Mouse (Mus musculus) bone marrow macrophage, adult 2 months (primary cell): ENCODE measurements around the gene Teddm1b. TPM values are rescaled to one million over a fixed set of nuclear protein-coding genes. Genes with fewer than 3 reads are reported as not detected.
"Not testable (repeated sequence)": the region's sequence is repeated elsewhere in the genome, so short reads cannot be mapped to it uniquely, and the experiment has no call there.

Experiments used
- H3K27ac ChIP-seq: 2 replicates; pipeline ENCODE4 v1.5.1; 2012; ENCODE audit warnings: low read depth, low read length; ENCODE audit not compliant: insufficient read depth
- H3K4me1 ChIP-seq: 2 replicates; pipeline ENCODE4 v1.6.1; 2012; ENCODE audit warnings: low read length; ENCODE audit not compliant: control insufficient read depth, insufficient read depth
- H3K4me3 ChIP-seq: 2 replicates; pipeline ENCODE4 v1.5.1; 2012; ENCODE audit warnings: mild to moderate bottlenecking, low read length, moderate library complexity; ENCODE audit not compliant: insufficient read depth
- CTCF ChIP-seq: IDR thresholded peaks from 2 replicates; pipeline ENCODE4 v1.5.1; 2012; ENCODE audit warnings: low read depth, mild to moderate bottlenecking, low read length, moderate library complexity
- POLR2A ChIP-seq: IDR thresholded peaks from 2 replicates; pipeline ENCODE4 v1.6.1; 2012; ENCODE audit warnings: mild to moderate bottlenecking, low read depth, low read length, borderline replicate concordance
- polyA plus RNA-seq: library from polyadenylated mRNA; stranded (reverse); fragments of >200 nt; gene quantifications from 2 replicates; pipeline ENCODE4 v1.2.4, GENCODE M21; 2012; ENCODE audit not compliant: missing spikeins, insufficient read depth, insufficient read length

Gene Teddm1b
- not detected in 2 replicates for polyA plus RNA-seq

GRCm38 (mm10) chr1:153874045-153874444 lies at the start of gene Teddm1b:
TSS of gene Teddm1b (plus strand) at chr1:153874345.
- TF ChIP-seq POLR2A (no peak), CTCF (no peak)
- Histone ChIP-seq H3K4me3 (no peak within 1 kb of the TSS), H3K27ac (no peak within 1 kb of the TSS), H3K4me1 (no peaks in the 10 kb centered on the region)

- H3K4me1 ChIP-seq, result peaks cover 2% of the 10 kb centered on the region
- H3K4me3 ChIP-seq, result no peak overlapping the region
- TF ChIP-seq POLR2A (no peak), CTCF (no peak)
- H3K27ac ChIP-seq, result no peak overlapping the region
Measured at GRCm38 (mm10) chr1:153830746-153831145, 43.4 kb upstream of the Teddm1b start.

GRCm38 (mm10) chr1:153836036-153836435 lies 38.1 kb upstream of the Teddm1b start:
- Histone ChIP-seq H3K4me3 (no peak overlapping the region), H3K27ac (peak overlapping the region; percentile 17; the same call in 1 of the 2 replicates), H3K4me1 (peaks cover 9% of the 10 kb centered on the region)
- TF ChIP-seq CTCF, result no peak
- TF ChIP-seq POLR2A, result no peak

GRCm38 (mm10) chr1:153842121-153842740 lies 31.9 kb upstream of the Teddm1b start:
- Histone ChIP-seq H3K4me1 (peaks cover 3% of the 10 kb centered on the region), H3K4me3 (no peak overlapping the region), H3K27ac (no peak overlapping the region)
- TF ChIP-seq POLR2A, result no peak
- TF ChIP-seq CTCF, result no peak

- no peak for TF ChIP-seq POLR2A
- TF ChIP-seq CTCF, result no peak
- Histone ChIP-seq H3K4me1 (peaks cover 3% of the 10 kb centered on the region), H3K4me3 (no peak within 1 kb of the TSS), H3K27ac (no peak within 1 kb of the TSS)
Measured at GRCm38 (mm10) chr1:153844042-153844441, 30.1 kb upstream of the Teddm1b start, which contains the start of gene Rgsl1. TSS of gene Rgsl1 (minus strand) at chr1:153844142.

- H3K4me3 ChIP-seq, result no peak overlapping the region
- TF ChIP-seq CTCF (no peak), POLR2A (no peak)
- no peak overlapping the region for H3K27ac ChIP-seq
- H3K4me1 ChIP-seq, result no peaks in the 10 kb centered on the region; the same call in 1 of the 2 replicates
Measured at GRCm38 (mm10) chr1:153846420-153846819, 27.7 kb upstream of the Teddm1b start.

- H3K4me1 ChIP-seq, result no peaks in the 10 kb centered on the region; the same call in 1 of the 2 replicates
- peak overlapping the region; percentile 32; the same call in 1 of the 2 replicates for H3K4me3 ChIP-seq
- TF ChIP-seq CTCF (no peak), POLR2A (no peak)
- H3K27ac ChIP-seq, result no peak overlapping the region
Measured at GRCm38 (mm10) chr1:153846867-153847266, 27.3 kb upstream of the Teddm1b start.

GRCm38 (mm10) chr1:153852696-153853095 lies 21.4 kb upstream of the Teddm1b start:
- H3K4me3 ChIP-seq, H3K27ac ChIP-seq, H3K4me1 ChIP-seq: not testable (repeated sequence)

- Histone ChIP-seq H3K4me1 (no peaks in the 10 kb centered on the region), H3K4me3 (no peak overlapping the region), H3K27ac (no peak overlapping the region)
- no peak for TF ChIP-seq POLR2A
- no peak for TF ChIP-seq CTCF
Measured at GRCm38 (mm10) chr1:153855946-153856345, 18.2 kb upstream of the Teddm1b start.

GRCm38 (mm10) chr1:153880391-153880790 lies 6.2 kb downstream of the Teddm1b start:
- not testable (repeated sequence) for H3K4me3 ChIP-seq, H3K27ac ChIP-seq, H3K4me1 ChIP-seq
